Mouse (Mus musculus) erythroid progenitor cell, adult 5-6 weeks (primary cell): Measurements from ENCODE around the gene Gas2. TPM values are rescaled to one million over a fixed set of nuclear protein-coding genes. Genes with fewer than 3 reads are reported as not detected.

Source experiments
- ATAC-seq: replicated peaks from 2 replicates; pipeline ENCODE4 v1.8.0; 2016; ENCODE audit warnings: moderate number of reproducible peaks, mild to moderate bottlenecking, moderate TSS enrichment, inconsistent platforms; ENCODE audit not compliant: poor library complexity, low FRiP score, severe bottlenecking
- total RNA-seq, 2 experiments: library from RNA; stranded (forward) in 1 of 2; stranded (reverse) in 1 of 2; fragments of 150-400 nt in 1 of 2; fragments of 186-747, 209-891 nt in 1 of 2; gene quantifications; 2 replicates each; pipeline versions ENCODE4 v1.2.3 to v1.2.4; 2015 to 2017; ENCODE audit warnings: low replicate concordance in 2 of 2

The Gas2 gene
- total RNA-seq, 2 experiments from 2014 or later = 4.2 to 4.9 TPM

DNA sequence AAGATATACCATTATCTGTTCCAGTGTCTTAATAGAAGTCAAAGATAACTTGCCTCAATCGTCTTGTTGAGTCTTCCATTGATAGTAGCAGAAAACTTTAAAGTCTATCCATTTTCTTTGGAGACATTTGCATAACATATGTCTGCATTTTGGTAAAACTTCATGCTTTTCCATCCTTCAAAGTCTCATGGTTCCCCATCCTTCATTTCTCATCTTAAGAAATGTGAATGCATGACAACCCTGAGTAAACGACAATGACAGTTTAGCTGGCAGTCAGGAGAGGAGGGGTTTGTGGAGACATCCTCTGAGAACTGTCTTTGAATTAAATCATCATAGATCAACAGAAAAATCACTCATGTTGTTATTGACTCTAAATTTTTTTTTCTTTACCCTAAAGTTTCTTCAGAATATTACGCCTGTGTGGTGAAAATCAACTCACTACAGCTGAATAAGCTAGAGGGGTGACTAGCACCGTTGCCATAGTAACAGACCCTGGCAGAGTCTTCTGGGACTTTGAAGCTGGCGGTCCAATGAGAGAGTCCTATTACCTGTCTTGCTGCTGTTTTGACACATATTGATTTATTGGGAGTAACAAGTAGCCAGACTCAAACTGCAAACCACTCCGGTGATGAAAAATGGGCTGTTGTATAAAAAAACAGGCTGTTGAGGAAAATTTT, 99.0 kb downstream of the Gas2 start:
- ATAC-seq = no peak

DNA sequence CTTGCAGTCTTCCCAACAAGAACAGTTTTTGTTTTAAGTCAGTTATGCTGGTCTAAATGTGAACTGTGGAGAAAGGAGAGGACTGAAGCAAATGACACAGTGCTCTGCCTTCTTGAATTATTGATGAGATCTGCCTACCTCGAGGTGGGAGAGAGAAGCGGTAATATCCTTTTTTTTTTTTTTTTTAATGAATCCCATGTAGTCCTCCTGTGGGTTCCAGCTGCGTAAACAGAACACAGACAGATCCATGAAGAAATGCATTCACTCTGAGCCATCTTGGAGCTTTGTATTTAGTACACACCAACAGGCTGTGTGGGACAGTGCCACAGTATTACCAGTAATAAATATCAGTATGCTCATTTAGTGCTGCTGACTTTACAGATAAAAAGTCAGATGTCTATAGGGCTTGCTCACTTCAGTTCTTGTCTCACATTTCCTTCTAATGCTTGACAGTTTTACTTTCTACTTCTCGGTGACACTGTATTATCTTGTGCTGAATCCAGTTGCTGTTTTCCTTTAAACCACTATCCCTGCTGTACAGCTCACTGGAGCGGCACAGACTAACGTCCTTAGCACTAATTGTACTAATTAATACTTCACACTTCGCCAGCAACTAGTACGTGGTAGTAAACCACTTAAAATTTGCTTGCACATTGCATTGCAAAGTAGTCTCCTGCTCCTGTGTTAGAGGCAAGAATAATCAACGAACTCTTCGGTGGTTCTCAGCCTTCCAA, 100.6 kb downstream of the Gas2 start:
- no peak for ATAC-seq

DNA sequence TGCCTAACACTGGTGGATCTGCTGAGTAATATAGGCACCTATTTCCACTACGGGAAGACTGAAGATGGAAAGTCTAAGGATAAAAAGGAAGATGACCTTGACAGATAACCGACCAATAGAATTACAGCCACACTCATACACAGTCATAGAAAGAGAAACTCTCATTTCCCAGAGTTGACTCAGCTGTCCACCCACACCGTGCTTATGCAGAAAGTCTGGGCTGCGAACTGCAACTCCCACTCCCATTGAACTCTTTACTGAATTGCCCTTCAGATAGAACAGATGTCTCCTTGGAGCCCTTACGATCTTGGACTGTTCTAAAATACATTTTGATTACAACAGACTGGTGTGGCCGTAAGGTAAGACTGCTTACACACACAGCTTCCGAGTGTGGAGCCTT, 102.9 kb downstream of the Gas2 start:
- ATAC-seq = no peak

- ATAC-seq = no peak
Measured at GRCm38 (mm10) chr7:51967581-51967980, 105.8 kb downstream of the Gas2 start.

- no peak for ATAC-seq
Measured at GRCm38 (mm10) chr7:51969379-51969778, 107.6 kb downstream of the Gas2 start.

GRCm38 (mm10) chr7:51972252-51972855, 110.5 kb downstream of the Gas2 start:
- peak; percentile 83 for ATAC-seq

GRCm38 (mm10) chr7:51973091-51973490, 111.3 kb downstream of the Gas2 start:
- ATAC-seq = no peak

GRCm38 (mm10) chr7:51973526-51973925, 111.7 kb downstream of the Gas2 start:
- no peak for ATAC-seq

GRCm38 (mm10) chr7:51975181-51975580, 113.4 kb downstream of the Gas2 start:
- ATAC-seq = no peak

DNA sequence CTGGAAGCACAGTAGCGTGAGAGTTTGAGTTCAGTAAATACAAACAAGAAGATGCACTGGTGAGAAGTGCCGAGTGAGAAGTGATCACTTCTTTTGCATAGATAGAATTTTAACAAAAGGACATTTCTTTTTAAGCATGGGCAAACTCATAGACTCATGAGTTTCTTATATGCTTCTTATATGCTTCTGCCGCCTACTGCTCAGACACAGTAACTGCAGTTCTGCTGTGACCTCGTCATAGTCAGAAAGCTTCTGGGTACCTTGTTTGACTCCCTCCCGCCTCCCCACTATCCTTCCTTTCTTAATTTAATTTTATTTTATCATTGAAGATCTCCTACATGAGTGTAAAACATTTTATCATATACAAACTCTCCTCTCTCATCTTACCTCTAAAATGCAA, 117.5 kb downstream of the Gas2 start:
- ATAC-seq = peak; percentile 77

- peak; percentile 56 for ATAC-seq
Measured at GRCm38 (mm10) chr7:51982303-51982702, 120.5 kb downstream of the Gas2 start.

GRCm38 (mm10) chr7:51985763-51986162, 123.9 kb downstream of the Gas2 start:
- ATAC-seq = no peak

DNA sequence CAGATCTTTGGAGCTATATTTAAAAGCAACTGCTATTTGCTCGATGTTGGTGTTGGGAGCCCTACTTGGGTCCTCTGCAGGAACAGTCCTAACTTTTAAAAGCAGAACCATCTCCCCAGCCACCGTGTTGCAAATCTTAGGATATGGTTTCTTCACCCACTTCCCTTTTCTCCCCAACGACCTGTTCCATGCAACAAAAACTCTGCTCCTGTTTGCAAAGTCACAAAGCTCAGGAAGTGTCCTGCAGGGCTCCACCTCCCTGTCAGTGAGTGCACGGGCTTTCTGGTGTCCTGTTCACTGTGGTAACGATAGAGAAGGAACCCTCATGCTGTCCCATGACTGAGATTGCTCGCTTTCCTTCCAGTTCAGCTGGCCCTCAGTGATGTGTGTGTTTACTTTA, 125.1 kb downstream of the Gas2 start:
- ATAC-seq = no peak

- peak; percentile 94 for ATAC-seq
Measured at GRCm38 (mm10) chr7:51991020-51991419, 129.2 kb downstream of the Gas2 start.

GRCm38 (mm10) chr7:52005511-52006295, 143.9 kb downstream of the Gas2 start, which contains the start of gene Svip:
Svip (minus strand) TSS chr7:52006018.
- peak; percentile 89 for ATAC-seq

- no peak for ATAC-seq
Measured at GRCm38 (mm10) chr7:52006296-52006630, 144.4 kb downstream of the Gas2 start.

DNA sequence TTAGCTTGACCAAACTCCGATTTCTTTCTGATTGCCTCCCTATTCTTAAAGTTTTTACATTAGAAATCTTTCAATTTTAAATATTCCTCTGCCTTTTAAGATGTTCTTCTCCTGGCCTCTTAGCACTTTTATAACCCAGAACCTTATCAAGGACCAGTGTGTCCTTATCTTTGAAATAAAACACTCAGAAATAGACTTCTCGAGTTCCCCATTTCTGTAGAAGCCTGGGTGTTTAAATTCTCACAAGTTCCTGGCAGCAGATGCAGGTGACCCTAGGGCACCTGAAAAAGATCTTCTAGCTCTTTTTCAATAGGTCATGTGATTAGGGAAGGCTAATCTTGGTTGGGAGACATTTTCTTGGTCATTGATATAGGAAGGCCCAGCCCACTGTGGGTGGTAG, 145.3 kb downstream of the Gas2 start:
- ATAC-seq = no peak

GRCm38 (mm10) chr7:52013457-52013856, 151.6 kb downstream of the Gas2 start:
- ATAC-seq = no peak

DNA sequence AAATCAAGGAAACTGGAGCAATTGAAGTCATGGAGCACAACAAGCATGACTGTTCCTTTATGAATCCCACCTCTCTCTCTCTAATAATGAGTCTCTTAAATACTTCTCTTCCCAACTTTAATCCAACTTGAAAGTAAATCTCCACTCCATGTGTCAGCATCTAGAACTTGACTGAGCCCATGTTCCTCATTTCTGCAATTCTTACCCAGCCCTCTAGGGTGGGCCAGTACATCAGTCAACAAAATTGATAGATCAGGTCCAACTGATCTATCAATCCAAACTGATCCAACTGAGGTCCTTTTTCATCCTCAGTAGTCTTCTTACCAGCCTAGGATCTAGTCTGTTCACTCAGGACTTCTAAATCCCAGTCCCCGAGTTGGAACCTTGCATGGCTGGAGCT, 153.4 kb downstream of the Gas2 start:
- ATAC-seq = peak; percentile 52; the same call in 1 of the 2 replicates

DNA sequence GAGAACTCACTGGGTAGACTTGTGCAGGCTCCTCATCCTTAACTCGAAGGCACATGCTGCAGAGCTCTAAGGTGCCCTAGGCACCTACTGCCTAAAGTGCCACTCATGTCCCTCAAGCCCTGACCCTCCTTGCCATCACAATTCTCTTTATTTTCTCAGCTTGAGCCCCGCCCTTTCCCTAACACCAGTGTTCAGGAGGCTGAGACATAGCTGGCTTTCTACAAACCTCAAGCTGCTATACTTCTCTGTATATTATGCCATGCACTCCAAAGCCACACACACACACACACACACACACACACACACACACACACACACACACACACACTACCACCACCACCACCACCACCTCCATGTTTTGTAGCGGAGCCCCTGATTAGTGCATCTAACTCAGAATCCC, 153.8 kb downstream of the Gas2 start, which contains the start of gene 1700015G11Rik:
Gene 1700015G11Rik (minus strand): TSS at position 101 of the 400 bp plus-strand sequence.
- ATAC-seq = no peak
